Mouse (Mus musculus) embryonic fibroblast, embryonic 13.5 days (primary cell): ENCODE results near the gene Agap1. TPM values are rescaled to one million over a fixed set of nuclear protein-coding genes. Genes with fewer than 3 reads are reported as not detected.
A peak's percentile ranks its signal among the peaks of the same experiment; 100 is the strongest.

Source experiments
- H3K27ac ChIP-seq: 2 replicates; pipeline ENCODE4 v1.5.1; 2012; ENCODE audit warnings: low read length, control low read depth, inconsistent platforms; ENCODE audit not compliant: insufficient read depth
- H3K4me1 ChIP-seq: 2 replicates; pipeline ENCODE4 v1.6.1; 2011; ENCODE audit warnings: low read length; ENCODE audit not compliant: control insufficient read depth, insufficient read depth
- H3K4me3 ChIP-seq: 2 replicates; pipeline ENCODE4 v1.5.1; 2011; ENCODE audit warnings: mild to moderate bottlenecking, control low read depth, low read length; ENCODE audit not compliant: insufficient read depth
- CTCF ChIP-seq: IDR thresholded peaks from 2 replicates; pipeline ENCODE4 v1.5.1; 2011; ENCODE audit warnings: mild to moderate bottlenecking, control low read depth, low read length, moderate library complexity, borderline replicate concordance; ENCODE audit not compliant: insufficient read depth
- POLR2A ChIP-seq: IDR thresholded peaks from 2 replicates; pipeline ENCODE4 v1.6.1; 2011; ENCODE audit warnings: low read depth, mild to moderate bottlenecking, control low read depth, low read length, moderate library complexity
- polyA plus RNA-seq: library from polyadenylated mRNA; stranded (reverse); fragments of >200 nt; gene quantifications from 2 replicates; pipeline ENCODE4 v1.2.4, GENCODE M21; 2011; ENCODE audit warnings: low read depth; ENCODE audit not compliant: missing spikeins, insufficient read length

Gene Agap1
- polyA plus RNA-seq, 1 experiment: 32.1 TPM

DNA sequence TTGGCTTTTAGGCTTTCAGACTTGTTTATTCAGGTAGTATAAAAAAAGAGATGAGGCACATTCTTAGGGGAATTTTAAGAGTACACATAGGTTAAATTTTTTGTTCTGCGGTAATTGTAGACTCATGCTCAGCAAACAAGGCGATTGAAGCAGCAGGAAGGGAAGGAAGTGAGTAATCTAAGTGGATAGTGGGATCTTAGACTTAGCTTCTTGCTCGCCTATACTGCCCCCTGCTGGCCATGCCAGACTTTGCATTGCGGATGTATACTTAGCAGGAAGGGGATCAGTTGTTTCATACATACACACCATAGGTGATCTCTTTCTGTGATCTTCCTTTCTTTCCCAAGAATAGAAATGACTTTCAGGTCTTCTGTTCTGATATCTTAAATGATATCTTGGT lies 69.8 kb downstream of the Agap1 start:
- peak; percentile 65; the same call in 1 of the 2 replicates for TF ChIP-seq CTCF
- TF ChIP-seq POLR2A: no peak
- H3K4me1 ChIP-seq: peaks cover 10% of the 10 kb centered on the region
- no peak overlapping the region for H3K4me3 ChIP-seq
- H3K27ac ChIP-seq: no peak overlapping the region

DNA sequence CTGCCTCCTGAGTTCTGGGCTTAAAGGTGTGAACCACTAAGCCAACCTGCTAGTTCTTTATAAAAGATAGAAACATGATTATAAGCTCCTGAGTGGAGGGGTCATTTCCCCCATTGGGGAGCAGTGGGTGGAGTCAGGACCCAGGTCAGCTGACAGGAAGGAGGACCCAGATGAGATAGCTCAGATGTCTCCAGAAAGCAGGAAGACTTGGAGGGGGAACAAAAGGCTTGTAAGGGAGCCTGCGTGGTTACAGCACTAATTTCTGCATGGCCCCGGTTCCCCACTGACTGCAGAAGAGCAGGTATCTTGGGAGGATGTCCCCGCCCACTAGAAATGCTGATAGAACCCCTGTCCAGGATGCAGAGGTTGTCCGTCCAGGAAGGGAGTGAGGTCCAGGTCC lies 70.4 kb downstream of the Agap1 start:
- Histone ChIP-seq H3K4me3 (no peak overlapping the region), H3K4me1 (peaks cover 10% of the 10 kb centered on the region), H3K27ac (no peak overlapping the region)
- TF ChIP-seq CTCF (no peak), POLR2A (no peak)

DNA sequence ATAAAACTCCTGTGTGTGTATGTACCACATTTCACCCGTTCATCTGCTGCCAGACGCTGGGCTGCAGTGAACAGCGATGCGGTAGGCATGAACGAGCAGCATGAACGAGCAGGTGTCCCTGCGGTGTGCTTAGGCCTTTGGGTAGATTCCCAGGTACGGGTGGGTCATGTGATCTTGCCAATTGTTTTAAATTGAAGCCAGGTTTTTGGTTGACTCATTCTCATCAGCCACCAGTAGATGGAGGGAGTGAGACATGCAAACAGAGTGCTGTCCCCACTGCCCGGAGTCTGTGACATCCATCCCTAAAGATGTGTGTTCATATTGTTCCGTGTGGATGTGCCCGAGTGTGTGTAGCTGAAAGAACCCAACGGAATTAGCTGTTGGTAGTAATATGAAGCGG lies 71.2 kb downstream of the Agap1 start:
- Histone ChIP-seq H3K4me1 (peaks cover 6% of the 10 kb centered on the region), H3K4me3 (no peak overlapping the region), H3K27ac (no peak overlapping the region)
- TF ChIP-seq CTCF (peak; percentile 80), POLR2A (no peak)

DNA sequence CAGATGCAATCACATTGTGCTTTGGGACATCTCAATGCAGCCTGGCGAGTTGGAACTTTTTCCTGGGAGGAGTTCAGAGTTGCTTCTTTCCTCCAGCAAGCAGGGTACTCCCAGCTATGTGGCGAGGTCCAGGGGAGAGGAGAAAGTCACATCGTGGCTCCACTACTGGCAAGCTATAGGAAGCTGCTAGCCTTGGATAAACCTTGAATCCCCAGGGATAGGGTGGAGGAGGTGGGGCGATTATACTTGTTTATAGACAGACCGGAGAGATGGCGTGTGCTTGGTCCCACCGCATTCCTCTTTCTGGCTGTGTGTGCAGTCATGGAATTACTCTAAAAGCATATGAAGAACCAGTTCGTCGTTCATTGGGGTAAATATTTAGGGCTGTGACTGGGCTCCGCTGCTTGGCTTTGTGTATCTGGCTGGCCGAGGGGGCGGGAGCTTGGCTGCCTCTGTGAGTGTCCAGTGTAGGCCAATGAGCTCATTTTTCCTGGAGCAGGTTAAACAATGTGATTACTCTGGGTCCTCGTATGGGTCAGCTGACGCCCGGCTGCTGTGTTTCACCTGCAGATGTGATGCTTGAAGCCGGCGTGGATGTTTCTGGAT lies 74.2 kb downstream of the Agap1 start:
- H3K4me1 ChIP-seq: peaks cover 5% of the 10 kb centered on the region
- H3K4me3 ChIP-seq: no peak overlapping the region
- no peak for TF ChIP-seq CTCF
- no peak for TF ChIP-seq POLR2A
- no peak overlapping the region for H3K27ac ChIP-seq

DNA sequence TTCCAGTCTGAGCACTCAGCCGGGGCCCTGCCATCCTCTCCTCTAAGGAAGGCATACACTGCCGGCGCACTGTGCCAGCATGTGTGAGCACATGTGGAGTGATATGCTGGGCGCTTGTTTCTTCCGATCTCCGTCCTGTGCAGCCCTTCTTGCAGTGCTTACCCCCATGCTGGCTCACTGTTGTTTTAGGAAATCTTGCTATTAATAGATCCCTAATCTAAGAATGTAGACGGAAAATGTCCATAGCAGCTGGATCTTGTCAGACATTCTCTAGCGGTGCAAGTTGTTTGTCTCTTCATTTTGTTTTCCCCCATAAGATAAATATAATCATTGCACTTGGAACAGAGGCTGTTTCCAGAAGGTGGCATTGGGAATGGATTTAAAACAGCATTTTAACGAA lies 79.1 kb downstream of the Agap1 start:
- Histone ChIP-seq H3K27ac (no peak overlapping the region), H3K4me3 (no peak overlapping the region), H3K4me1 (peaks cover 3% of the 10 kb centered on the region; the same call in 1 of the 2 replicates)
- TF ChIP-seq POLR2A: no peak
- TF ChIP-seq CTCF: no peak

DNA sequence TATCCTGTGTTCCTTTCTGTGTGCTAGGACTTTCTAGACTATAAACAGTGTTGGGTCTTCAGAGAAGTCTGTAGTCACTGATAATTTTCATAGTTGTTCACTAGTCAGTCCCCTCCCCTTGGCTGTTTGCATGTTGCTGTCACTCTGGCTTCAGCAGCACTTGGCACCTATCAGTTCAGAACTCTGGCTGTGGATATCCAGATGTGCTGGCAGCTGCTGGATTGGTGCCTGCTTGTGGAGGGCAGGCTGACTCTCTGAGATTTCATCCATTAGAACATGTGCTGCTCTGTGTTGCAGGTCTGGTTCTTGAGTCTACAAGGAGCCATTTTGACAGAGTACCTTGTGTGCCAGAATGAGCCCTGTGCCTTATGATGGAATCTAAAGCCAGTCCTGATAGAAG lies 80.6 kb downstream of the Agap1 start:
- Histone ChIP-seq H3K4me3 (no peak overlapping the region), H3K4me1 (peaks cover 3% of the 10 kb centered on the region; the same call in 1 of the 2 replicates), H3K27ac (no peak overlapping the region)
- TF ChIP-seq POLR2A (no peak), CTCF (no peak)

DNA sequence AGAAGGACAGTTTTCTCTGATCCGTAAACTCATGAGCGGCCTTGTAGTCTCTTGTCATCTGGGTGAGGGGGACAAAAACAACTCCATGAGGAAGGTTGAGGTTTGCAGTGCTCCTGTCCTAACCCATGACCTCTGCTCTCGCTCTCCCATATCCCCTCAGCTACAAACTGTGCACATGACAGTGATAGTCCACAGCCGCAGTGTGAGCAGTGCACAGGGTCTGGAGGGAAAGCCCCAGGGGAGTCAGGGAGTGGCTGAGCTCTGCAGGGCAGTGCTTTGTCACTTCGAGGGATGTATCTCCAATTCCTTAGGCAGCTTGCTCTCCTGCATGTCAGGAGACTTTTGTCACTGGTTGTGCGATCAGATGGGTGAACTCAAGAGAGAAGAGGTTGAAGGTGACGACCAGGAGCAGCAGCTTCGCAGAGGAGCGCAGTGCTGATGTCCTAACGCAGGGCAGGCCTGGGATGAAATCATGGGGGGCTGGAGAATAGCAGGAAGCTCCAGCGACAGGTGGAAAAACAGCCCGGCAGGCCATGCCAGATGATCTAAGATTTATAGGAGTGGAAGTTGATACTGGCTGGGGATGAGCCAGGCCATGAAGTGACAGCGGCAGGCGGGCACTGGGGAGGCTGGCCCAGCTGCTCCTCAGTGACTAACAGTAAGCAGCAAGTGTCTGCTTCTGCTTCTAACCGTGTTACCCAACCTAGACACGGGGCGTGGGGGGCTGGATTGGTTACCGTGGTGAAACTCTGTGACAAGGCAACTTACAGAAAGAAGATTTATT lies 83.7 kb downstream of the Agap1 start:
- peaks cover 3% of the 10 kb centered on the region; the same call in 1 of the 2 replicates for H3K4me1 ChIP-seq
- H3K27ac ChIP-seq: no peak overlapping the region
- TF ChIP-seq POLR2A (no peak), CTCF (no peak)
- no peak overlapping the region for H3K4me3 ChIP-seq

DNA sequence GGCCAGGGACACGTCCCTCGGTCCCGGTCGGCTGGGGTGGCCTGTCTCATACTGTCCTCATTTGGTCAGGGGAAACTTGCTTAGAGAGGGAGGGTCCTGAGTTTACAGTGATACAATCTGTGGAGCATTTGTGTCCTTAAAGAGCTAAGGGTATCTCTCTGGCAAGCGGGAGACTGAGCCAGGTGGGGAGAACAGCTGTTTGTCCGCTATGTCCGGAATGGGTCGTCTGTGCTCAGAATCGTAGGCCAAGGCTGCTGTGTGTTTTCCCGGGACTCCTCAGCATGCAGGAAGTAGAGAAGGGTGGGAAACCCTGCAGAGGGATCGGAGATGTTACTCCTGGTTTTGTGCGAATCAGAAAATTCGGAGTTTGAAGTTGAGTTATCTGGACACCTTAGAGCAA lies 84.5 kb downstream of the Agap1 start:
- H3K4me1 ChIP-seq: no peaks in the 10 kb centered on the region
- TF ChIP-seq POLR2A (no peak), CTCF (no peak)
- H3K27ac ChIP-seq: no peak overlapping the region

DNA sequence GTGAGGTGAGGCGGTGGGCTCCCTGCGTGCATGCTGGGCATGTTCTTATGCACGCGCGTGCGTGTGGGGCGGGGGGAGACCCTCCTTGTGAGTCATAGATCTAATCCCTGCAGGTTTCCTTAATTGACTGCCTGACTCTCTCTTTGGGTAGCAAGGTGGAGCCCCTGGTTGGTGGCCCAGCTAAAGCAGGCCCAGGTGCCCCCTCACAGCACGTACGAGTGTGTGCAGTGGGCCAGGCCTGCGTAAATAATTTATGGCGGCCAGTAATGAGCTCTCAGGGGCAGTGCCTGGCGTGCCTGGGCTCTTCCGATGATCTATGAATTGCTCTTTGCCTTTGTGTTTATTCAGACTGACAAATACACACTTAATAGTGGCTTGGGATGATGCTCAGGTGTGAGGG lies 86.5 kb downstream of the Agap1 start:
- Histone ChIP-seq H3K4me1 (peaks cover 6% of the 10 kb centered on the region), H3K27ac (no peak overlapping the region), H3K4me3 (no peak overlapping the region)
- TF ChIP-seq POLR2A (no peak), CTCF (no peak)

More for the DNA sequence above, 84.5 kb downstream of the Agap1 start:
- H3K4me3 ChIP-seq: no peak overlapping the region

DNA sequence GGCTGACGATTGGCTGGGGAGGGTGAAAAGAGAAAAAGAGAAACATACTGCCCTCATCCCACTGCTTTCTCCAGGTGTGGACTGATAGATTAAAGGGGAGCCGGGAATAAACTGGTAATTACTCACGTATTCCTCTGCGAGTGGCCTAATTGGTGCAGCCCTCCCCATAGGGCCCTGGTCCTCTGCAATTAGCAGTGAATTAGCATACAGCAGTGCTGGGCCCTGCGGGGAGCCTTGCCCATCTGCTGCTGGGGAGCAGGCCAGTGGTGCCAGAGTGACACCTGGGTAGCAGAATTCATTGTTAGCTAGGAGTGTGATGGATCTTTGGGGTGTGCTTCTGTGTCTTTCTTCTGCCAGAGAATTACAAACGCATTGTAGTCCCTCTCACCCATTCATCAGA lies 87.9 kb downstream of the Agap1 start:
- H3K4me3 ChIP-seq: no peak overlapping the region
- H3K4me1 ChIP-seq: peaks cover 6% of the 10 kb centered on the region
- H3K27ac ChIP-seq: no peak overlapping the region
- TF ChIP-seq CTCF: no peak
- TF ChIP-seq POLR2A: no peak
